Mouse (Mus musculus) heart, postnatal 25 days (tissue): ENCODE measurements around the gene Ggact. TPM values are rescaled to one million over a fixed set of nuclear protein-coding genes. Genes with fewer than 3 reads are reported as not detected.

Experiments used
- DNase-seq: peaks from one replicate; pipeline ENCODE4 v3.0.0; 2022; ENCODE audit warnings: low spot score
- intact Hi-C: fragments of 180-260 bp; cut with DNase I; formaldehyde crosslinking; loops from one replicate; pipeline ENCODE4 v1.15.1; 2025
- total RNA-seq, 2 experiments: library from RNA; stranded (reverse); gene quantifications; 2 replicates each; pipeline ENCODE4 v1.2.3; 2021

Ggact gene
- total RNA-seq, 2 experiments from 2014 or later = 23.8 to 27.1 TPM

- DNase-seq = no peak
- intact Hi-C loops = no loop called here
Observed at GRCm38 (mm10) chr14:122901715-122902114, 11.8 kb downstream of the Ggact start.

- intact Hi-C loops = no loop called here
- DNase-seq = no peak
Observed at GRCm38 (mm10) chr14:122901177-122901576, 12.4 kb downstream of the Ggact start.

GRCm38 (mm10) chr14:122900679-122901078 is 12.9 kb downstream of the Ggact start:
- DNase-seq = no peak
- intact Hi-C loops = no loop called here

GRCm38 (mm10) chr14:122898550-122898949 is 15.0 kb downstream of the Ggact start:
- intact Hi-C loops = no loop called here
- DNase-seq = no peak

GRCm38 (mm10) chr14:122896106-122896505 is 17.5 kb downstream of the Ggact start:
- intact Hi-C loops = no loop called here
- DNase-seq = no peak

GRCm38 (mm10) chr14:122891470-122891968 is 22.0 kb downstream of the Ggact start:
- intact Hi-C loops = no loop called here
- no peak for DNase-seq

GRCm38 (mm10) chr14:122888480-122888872 is 25.1 kb downstream of the Ggact start:
- intact Hi-C loops = no loop called here

GRCm38 (mm10) chr14:122887702-122888479 is 25.7 kb downstream of the Ggact start:
- DNase-seq = no peak
- intact Hi-C loops = no loop called here

More at GRCm38 (mm10) chr14:122888480-122888872, 25.1 kb downstream of the Ggact start:
- no peak for DNase-seq

GRCm38 (mm10) chr14:122887278-122887677 is 26.3 kb downstream of the Ggact start:
- DNase-seq = no peak
- intact Hi-C loops = no loop called here

- intact Hi-C loops = no loop called here
- no peak for DNase-seq
Observed at GRCm38 (mm10) chr14:122885893-122886292, 27.7 kb downstream of the Ggact start.

- intact Hi-C loops = no loop called here
- DNase-seq = no peak
Observed at GRCm38 (mm10) chr14:122883821-122884584, 29.6 kb downstream of the Ggact start.

- DNase-seq = no peak
- intact Hi-C loops = no loop called here
Observed at GRCm38 (mm10) chr14:122883410-122883806, 30.1 kb downstream of the Ggact start.

GRCm38 (mm10) chr14:122882795-122883409 is 30.7 kb downstream of the Ggact start:
- DNase-seq = no peak
- intact Hi-C loops = no loop called here

GRCm38 (mm10) chr14:122882201-122882639 is 31.3 kb downstream of the Ggact start:
- DNase-seq = no peak
- intact Hi-C loops = no loop called here

- no peak for DNase-seq
- intact Hi-C loops = no loop called here
Observed at GRCm38 (mm10) chr14:122881699-122882098, 31.9 kb downstream of the Ggact start.

GRCm38 (mm10) chr14:122880291-122880690 is 33.3 kb downstream of the Ggact start:
- DNase-seq = no peak
- intact Hi-C loops = no loop called here

GRCm38 (mm10) chr14:122877787-122878186 is 35.8 kb downstream of the Ggact start:
- intact Hi-C loops = loop anchor here (10.0 kb wide), 2 partner anchors 683 to 813 kb away; no protein-coding TSS in a partner anchor

GRCm38 (mm10) chr14:122876723-122877122 is 36.8 kb downstream of the Ggact start:
- intact Hi-C loops = loop anchor here (1.0 to 10.0 kb wide), 4 partner anchors 367 to 812 kb away; no protein-coding TSS in a partner anchor
- DNase-seq = no peak

More at GRCm38 (mm10) chr14:122877787-122878186, 35.8 kb downstream of the Ggact start:
- no peak for DNase-seq

- intact Hi-C loops = loop anchor here (1.0 to 10.0 kb wide), 4 partner anchors 367 to 811 kb away; no protein-coding TSS in a partner anchor
- peak; percentile 16 for DNase-seq
Observed at GRCm38 (mm10) chr14:122876163-122876562, 37.4 kb downstream of the Ggact start.

- no peak for DNase-seq
- intact Hi-C loops = loop anchor here (1.0 to 10.0 kb wide), 4 partner anchors 366 to 811 kb away; no protein-coding TSS in a partner anchor
Observed at GRCm38 (mm10) chr14:122875636-122876035, 37.9 kb downstream of the Ggact start.
